In genomic region chr4:7580554-7581219, GRCm38 (mm10) we compare ENCODE assay signal across 9 mouse cellular contexts.
DNase-seq lines count a peak whose midpoint lies in the region; ATAC-seq and TF ChIP-seq lines count a peak whose summit lies in the region.
"Had no signal": no experiment of that assay in that cellular context is flagged by ENCODE, and none has a peak within 500 bp of the region (broad histone marks: within the 10 kb centered on the region; RNA-seq: fewer than 3 reads in every experiment).

No protein-coding gene starts in this region.

- 33% methylated on average over 10 of the region's 10 CpGs for WGBS in midbrain, embryonic 16.5 days
- 59% methylated on average over 10 of the region's 10 CpGs for WGBS in cerebellum, adult 2 months

- H3K4me3 ChIP-seq in left cerebral cortex, adult 2 months, result peak overlapping the region; percentile 9; the same call in 1 of the 2 replicates
- H3K4me3 ChIP-seq in midbrain, embryonic 16.5 days (ENCODE audit: low read depth, low read length), result no peak overlapping the region
- no peak overlapping the region for H3K4me3 ChIP-seq in cerebellum, adult 2 months (replicated peaks; ENCODE audit: insufficient read depth, low read depth, low read length)

- no peak for TF ChIP-seq CTCF in left cerebral cortex, adult 2 months (IDR thresholded peaks at IDR 0.05)
- TF ChIP-seq CTCF in brain, embryonic 14.5 days (IDR thresholded peaks at IDR 0.05; ENCODE audit: borderline replicate concordance, extremely low read depth, insufficient read depth, insufficient read length), result no peak
- TF ChIP-seq CTCF in cerebellum, adult 2 months (IDR thresholded peaks at IDR 0.05; ENCODE audit: borderline replicate concordance, insufficient read depth, low read depth, low read length), result no peak

- no peaks in the 10 kb centered on the region for H3K36me3 ChIP-seq in midbrain, embryonic 16.5 days (ENCODE audit: control insufficient read depth, insufficient read depth, low read length)

- peak overlapping the region; percentile 55; the same call in 1 of the 2 replicates for H3K27ac ChIP-seq in left cerebral cortex, adult 2 months
- H3K27ac ChIP-seq in midbrain, embryonic 16.5 days (ENCODE audit: low read length), result peak overlapping the region; percentile 86
- H3K27ac ChIP-seq in cerebellum, adult 2 months (ENCODE audit: insufficient read depth, low read length), result no peak overlapping the region

- peak; percentile 84 for ATAC-seq in midbrain, embryonic 16.5 days
- ATAC-seq in megakaryocyte progenitor cell, adult 5-6 weeks (replicated peaks; ENCODE audit: poor library complexity), result no peak
- ATAC-seq: lung, postnatal 0 days had no signal

- no peak for TF ChIP-seq POLR2A in brain, embryonic 14.5 days (IDR thresholded peaks at IDR 0.05; ENCODE audit: borderline replicate concordance, extremely low read depth, insufficient read depth, insufficient read length, poor library complexity, severe bottlenecking)
- TF ChIP-seq POLR2A in cerebellum, adult 2 months (IDR thresholded peaks at IDR 0.05; ENCODE audit: borderline replicate concordance, insufficient read depth, low read length), result no peak

- peak in 1 of 2 experiments; percentile 19 for DNase-seq in left cerebral cortex, adult 2 months (ENCODE audit: extremely low spot score in 1 of 2, low spot score in 2 of 2)
- no peak for DNase-seq in left cerebral cortex, adult 11 months (ENCODE audit: low spot score)
- peak; percentile 93 for DNase-seq in brain, embryonic 14.5 days (ENCODE audit: low read depth)
- peak; percentile 19 to 61 for DNase-seq in frontal cortex, postnatal 36 days (ENCODE audit: low spot score in 2 of 2)
- no peak for DNase-seq in spleen, postnatal 10 days (ENCODE audit: low spot score in 2 of 2)
- no peak for DNase-seq in cerebellum, adult 2 months

- no peaks in the 10 kb centered on the region for H3K9me3 ChIP-seq in midbrain, embryonic 16.5 days (replicated peaks; ENCODE audit: control insufficient read depth, low read length, poor library complexity, severe bottlenecking)

- intact Hi-C loops in left cerebral cortex, adult 2 months (cut with DNase I), result no loop called here

- H3K4me2 ChIP-seq in midbrain, embryonic 16.5 days (ENCODE audit: low read length), result peak overlapping the region; percentile 31

- no peak overlapping the region for H3K9ac ChIP-seq in midbrain, embryonic 16.5 days (ENCODE audit: low read depth, low read length)

- peaks cover 17% of the 10 kb centered on the region for H3K4me1 ChIP-seq in midbrain, embryonic 16.5 days (ENCODE audit: control insufficient read depth, insufficient read depth, low read length)
- no peaks in the 10 kb centered on the region for H3K4me1 ChIP-seq in cerebellum, adult 2 months (ENCODE audit: control insufficient read depth, insufficient read depth, low read length)

- no peaks in the 10 kb centered on the region for H3K27me3 ChIP-seq in midbrain, embryonic 16.5 days (ENCODE audit: control insufficient read depth, insufficient read depth, low read depth, low read length)
- no peaks in the 10 kb centered on the region; the same call in 1 of the 2 replicates for H3K27me3 ChIP-seq in cerebellum, adult 2 months (ENCODE audit: control insufficient read depth, insufficient read depth, low read length)

Comparison
In these comparisons a context has a peak if more than half of its experiments do, and no peak if none do; other contexts are left out.
1. DNase-seq: peak in brain, embryonic 14.5 days (single experiment) and frontal cortex, postnatal 36 days (2 of 2); none in left cerebral cortex, adult 11 months (single experiment), spleen, postnatal 10 days (0 of 2) and cerebellum, adult 2 months (0 of 2).